Mouse (Mus musculus) neural tube, embryonic 11.5 days (tissue): ENCODE results near the gene Atf6b. TPM values are rescaled to one million over a fixed set of nuclear protein-coding genes. Genes with fewer than 3 reads are reported as not detected.

ENCODE experiments used
- ATAC-seq: fragments of 200-750 bp; cut with Nextera tagmentation; 2 replicates; pipeline ENCODE4 v1.8.0; 2017; ENCODE audit warnings: moderate number of reproducible peaks, mild to moderate bottlenecking, moderate TSS enrichment, moderate library complexity; ENCODE audit not compliant: insufficient read depth, low FRiP score, low TSS enrichment
- DNase-seq: peaks from one replicate; pipeline ENCODE4 v3.0.0-alpha.2; 2015; ENCODE audit warnings: low spot score
- H3K27ac ChIP-seq: fragments of 300-500 bp; sonication (generic); 2 replicates; pipeline ENCODE4 v1.5.1; 2014; ENCODE audit warnings: low read depth, mild to moderate bottlenecking, low read length
- H3K27me3 ChIP-seq: fragments of 300-500 bp; sonication (generic); 2 replicates; pipeline ENCODE4 v1.6.1; 2014; ENCODE audit warnings: mild to moderate bottlenecking, low read length, mixed read lengths; ENCODE audit not compliant: control insufficient read depth, insufficient read depth
- H3K36me3 ChIP-seq: fragments of 300-500 bp; sonication (generic); 2 replicates; pipeline ENCODE4 v1.6.1; 2014; ENCODE audit warnings: mild to moderate bottlenecking, low read length, moderate library complexity, mixed read lengths; ENCODE audit not compliant: control insufficient read depth, insufficient read depth
- H3K4me1 ChIP-seq: fragments of 300-500 bp; sonication (generic); 2 replicates; pipeline ENCODE4 v1.6.1; 2014; ENCODE audit warnings: low read length, mixed read lengths; ENCODE audit not compliant: control insufficient read depth, insufficient read depth
- H3K4me2 ChIP-seq: fragments of 300-500 bp; sonication (generic); 2 replicates; pipeline ENCODE4 v1.6.1; 2014; ENCODE audit warnings: low read depth, mild to moderate bottlenecking, moderate library complexity
- H3K4me3 ChIP-seq: fragments of 300-500 bp; sonication (generic); 2 replicates; pipeline ENCODE4 v1.5.1; 2014; ENCODE audit warnings: low read depth, low read length
- H3K9ac ChIP-seq: fragments of 300-500 bp; sonication (generic); 2 replicates; pipeline ENCODE4 v1.6.1; 2014; ENCODE audit warnings: mild to moderate bottlenecking, low read length
- H3K9me3 ChIP-seq: fragments of 300-500 bp; sonication (generic); 2 replicates; pipeline ENCODE4 v1.6.1; 2016; ENCODE audit warnings: low read length; ENCODE audit not compliant: control insufficient read depth
- WGBS: fragments of 180-500 bp; shearing (Covaris S2); extraction: QIAGEN DNeasy Blood & Tissue Kit; methylation state at CpG from one replicate; pipeline ENCODE4 v1.1.7; 2014; 5-methylcytosine and 5-hydroxymethylcytosine counted together
- polyA plus RNA-seq: library from polyadenylated mRNA; unstranded; fragments of >200 nt; fragmentation: Nextera tagmentation; extraction: Ambion mirVana; gene quantifications from 2 replicates; pipeline ENCODE4 v1.2.1, GENCODE M21; 2014

Gene Atf6b
- polyA plus RNA-seq, 1 experiment from 2014 or later = 88.4 TPM

DNA sequence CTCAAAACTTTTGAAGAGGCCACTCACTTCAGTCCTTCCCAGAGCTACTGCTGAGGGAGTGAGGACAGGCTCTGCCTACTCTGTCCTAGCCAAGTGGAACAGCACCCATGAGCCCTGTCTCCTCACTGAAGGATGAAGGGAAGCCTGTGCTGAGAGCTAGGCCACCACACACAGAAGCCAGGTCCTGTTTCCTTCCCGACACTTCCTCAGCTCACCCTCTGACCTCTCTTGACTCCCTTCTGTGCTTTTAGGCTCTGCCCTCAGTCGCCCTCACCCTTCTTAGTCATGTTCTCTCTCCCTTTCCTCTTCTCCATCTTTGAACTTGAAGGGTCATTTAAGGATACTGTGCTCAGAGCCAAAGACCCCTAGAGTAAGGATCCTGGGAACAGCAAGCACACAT is 10.3 kb downstream of the Atf6b start:
- Histone ChIP-seq H3K4me2 (no peak overlapping the region), H3K27me3 (peaks cover 11% of the 10 kb centered on the region), H3K27ac (no peak overlapping the region), H3K4me3 (no peak overlapping the region), H3K9me3 (no peaks in the 10 kb centered on the region), H3K4me1 (no peaks in the 10 kb centered on the region), H3K36me3 (peaks cover 10% of the 10 kb centered on the region; the same call in 1 of the 2 replicates), H3K9ac (no peak overlapping the region)
- WGBS = 50% methylated on average over 2 of the region's 2 CpGs
- ATAC-seq = no peak
- DNase-seq = no peak

DNA sequence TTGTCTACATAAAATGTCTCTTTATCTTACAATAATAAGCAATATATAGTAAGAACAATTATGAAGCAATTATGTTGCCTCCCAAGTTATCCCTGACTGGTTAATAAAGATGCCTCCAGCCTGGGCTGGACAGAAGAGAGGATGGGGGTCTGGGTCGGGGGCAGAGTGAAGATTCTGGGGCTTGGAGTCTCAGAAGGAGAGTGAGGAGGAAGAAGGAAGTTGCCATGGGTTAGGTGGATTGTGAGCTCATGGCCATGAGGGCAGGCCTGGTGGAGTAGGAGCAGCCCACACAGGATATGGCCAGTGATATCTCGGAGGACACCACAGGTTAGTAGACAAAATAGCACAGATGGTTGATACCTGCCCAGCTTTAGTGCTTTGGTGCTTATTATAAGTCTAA is 11.2 kb downstream of the Atf6b start:
- Histone ChIP-seq H3K27me3 (peaks cover 11% of the 10 kb centered on the region), H3K9me3 (no peaks in the 10 kb centered on the region), H3K4me3 (no peak overlapping the region), H3K9ac (no peak overlapping the region), H3K27ac (no peak overlapping the region), H3K36me3 (peaks cover 5% of the 10 kb centered on the region; the same call in 1 of the 2 replicates), H3K4me2 (no peak overlapping the region), H3K4me1 (no peaks in the 10 kb centered on the region)
- 83% methylated on average over 2 of the region's 2 CpGs for WGBS
- no peak for ATAC-seq
- no peak for DNase-seq

DNA sequence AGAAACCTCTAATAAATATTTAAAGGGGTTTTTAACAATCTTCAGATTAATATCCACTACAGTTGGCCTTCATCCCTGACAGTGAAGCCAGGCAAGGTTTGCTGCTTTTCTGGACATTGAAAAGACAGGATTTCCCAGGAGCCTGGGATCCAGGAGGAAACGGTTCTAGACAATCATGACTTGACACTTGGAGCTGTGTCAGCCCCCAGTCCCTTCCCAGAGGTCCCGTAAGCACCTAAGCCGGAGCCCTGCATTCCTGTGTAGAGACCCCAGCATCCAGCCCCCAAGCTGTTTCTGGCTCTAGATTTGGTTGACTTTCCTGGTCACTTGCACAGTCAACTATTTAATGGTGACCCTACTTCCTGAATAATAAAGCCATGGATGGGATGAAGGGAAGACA is 11.6 kb downstream of the Atf6b start:
- DNase-seq (no peak), ATAC-seq (no peak)
- 84% methylated on average over 3 of the region's 3 CpGs for WGBS
- Histone ChIP-seq H3K4me3 (no peak overlapping the region), H3K27ac (no peak overlapping the region), H3K4me2 (no peak overlapping the region), H3K9me3 (no peaks in the 10 kb centered on the region), H3K4me1 (no peaks in the 10 kb centered on the region), H3K27me3 (peaks cover 11% of the 10 kb centered on the region), H3K36me3 (peaks cover under 1% of the 10 kb centered on the region; the same call in 1 of the 2 replicates), H3K9ac (no peak overlapping the region)

DNA sequence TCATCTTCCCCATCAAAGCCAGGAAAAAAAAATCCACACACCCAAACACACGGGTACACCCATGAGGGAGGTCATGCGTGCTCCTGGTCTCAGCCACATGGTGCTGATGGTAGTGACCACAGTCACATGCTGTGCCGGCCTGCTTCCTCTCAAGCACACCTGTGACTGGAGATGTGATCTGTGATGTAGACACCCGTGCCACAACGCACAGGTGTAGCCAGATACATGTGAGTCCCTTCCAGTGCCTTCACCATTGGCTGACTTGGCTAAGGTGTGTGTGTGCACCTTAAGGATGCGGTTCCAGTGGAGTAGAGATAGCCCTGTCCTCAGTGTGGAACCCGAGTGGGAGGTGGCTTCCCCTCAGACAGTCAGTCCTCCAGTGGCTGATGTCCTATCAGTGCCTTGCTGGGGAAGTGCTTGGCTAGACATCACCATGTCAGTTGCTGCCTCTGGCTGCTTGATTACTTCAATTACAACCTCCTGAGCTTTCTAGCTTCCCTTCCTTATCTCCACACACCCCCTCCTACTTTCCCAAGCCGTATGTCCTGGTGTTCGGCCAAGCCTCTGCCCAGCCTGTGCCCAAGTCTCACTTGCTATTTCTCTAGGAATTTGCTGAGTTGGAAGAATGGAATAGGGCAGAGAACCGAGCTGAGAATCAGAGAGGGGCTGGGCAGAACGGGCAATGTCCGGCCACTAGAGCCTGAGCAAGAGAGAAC is 12.4 kb downstream of the Atf6b start:
- H3K4me1 ChIP-seq = no peaks in the 10 kb centered on the region
- no peaks in the 10 kb centered on the region for H3K36me3 ChIP-seq
- no peak overlapping the region for H3K4me3 ChIP-seq
- H3K27ac ChIP-seq = no peak overlapping the region
- 65% methylated on average over 12 of the region's 12 CpGs for WGBS
- peaks cover 11% of the 10 kb centered on the region for H3K27me3 ChIP-seq
- H3K4me2 ChIP-seq = no peak overlapping the region
- no peak for DNase-seq
- no peaks in the 10 kb centered on the region for H3K9me3 ChIP-seq
- H3K9ac ChIP-seq = no peak overlapping the region
- ATAC-seq = no peak

DNA sequence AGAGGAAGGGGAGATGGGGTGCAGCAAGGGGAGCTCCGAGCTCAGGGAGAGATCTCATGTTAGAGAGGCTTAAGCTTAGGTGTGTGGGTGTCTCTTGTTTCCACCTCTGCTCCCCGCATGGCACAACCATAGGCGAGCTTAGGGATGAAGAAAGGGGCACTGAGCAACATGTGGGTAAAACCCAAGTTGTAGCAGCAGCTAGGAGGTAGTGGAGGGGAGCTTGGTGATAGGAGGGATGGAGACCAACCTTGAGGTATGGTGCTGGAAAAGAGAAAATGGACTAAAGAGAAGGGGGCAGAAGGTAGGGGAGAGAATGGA is 12.9 kb downstream of the Atf6b start:
- Histone ChIP-seq H3K4me3 (no peak overlapping the region), H3K9me3 (no peaks in the 10 kb centered on the region), H3K36me3 (no peaks in the 10 kb centered on the region), H3K27ac (no peak overlapping the region), H3K4me1 (no peaks in the 10 kb centered on the region), H3K9ac (no peak overlapping the region), H3K4me2 (no peak overlapping the region), H3K27me3 (peaks cover 11% of the 10 kb centered on the region)
- ATAC-seq (no peak), DNase-seq (no peak)
- 64% methylated on average over 3 of the region's 3 CpGs for WGBS

DNA sequence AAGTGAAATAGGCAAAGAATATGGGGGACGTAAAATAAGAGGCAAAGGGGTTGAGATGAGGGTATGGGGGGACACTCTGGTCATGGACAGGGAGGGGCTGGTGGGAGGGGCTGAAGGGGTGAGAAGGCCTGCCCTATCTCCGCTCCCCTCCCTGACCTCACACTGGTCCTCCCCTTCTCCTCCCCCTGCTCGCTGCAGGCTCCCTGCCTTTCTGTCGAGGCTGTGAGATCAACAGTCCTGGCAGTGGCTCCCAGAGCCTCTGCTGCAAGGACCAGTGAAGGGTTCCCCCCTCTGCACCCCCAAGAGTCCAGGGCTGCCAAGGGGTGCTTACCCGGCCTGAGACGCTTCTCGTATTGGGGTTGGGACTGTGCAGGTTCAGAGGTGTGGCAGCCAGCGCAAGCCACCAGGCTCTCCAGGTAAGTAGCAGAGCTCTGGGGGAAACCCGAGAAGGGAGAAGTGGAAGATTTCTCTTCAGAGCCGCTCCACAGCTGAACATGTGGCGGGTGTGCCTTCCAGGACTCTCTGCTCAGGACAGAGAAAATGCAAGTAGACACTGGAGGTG is 13.4 kb downstream of the Atf6b start:
- no peak overlapping the region for H3K27ac ChIP-seq
- no peak overlapping the region for H3K4me2 ChIP-seq
- H3K9ac ChIP-seq = no peak overlapping the region
- DNase-seq = no peak
- 35% methylated on average over 11 of the region's 11 CpGs for WGBS
- no peak overlapping the region for H3K4me3 ChIP-seq
- no peaks in the 10 kb centered on the region for H3K9me3 ChIP-seq
- H3K27me3 ChIP-seq = peaks cover 11% of the 10 kb centered on the region
- no peaks in the 10 kb centered on the region for H3K36me3 ChIP-seq
- no peaks in the 10 kb centered on the region for H3K4me1 ChIP-seq
- ATAC-seq = no peak

DNA sequence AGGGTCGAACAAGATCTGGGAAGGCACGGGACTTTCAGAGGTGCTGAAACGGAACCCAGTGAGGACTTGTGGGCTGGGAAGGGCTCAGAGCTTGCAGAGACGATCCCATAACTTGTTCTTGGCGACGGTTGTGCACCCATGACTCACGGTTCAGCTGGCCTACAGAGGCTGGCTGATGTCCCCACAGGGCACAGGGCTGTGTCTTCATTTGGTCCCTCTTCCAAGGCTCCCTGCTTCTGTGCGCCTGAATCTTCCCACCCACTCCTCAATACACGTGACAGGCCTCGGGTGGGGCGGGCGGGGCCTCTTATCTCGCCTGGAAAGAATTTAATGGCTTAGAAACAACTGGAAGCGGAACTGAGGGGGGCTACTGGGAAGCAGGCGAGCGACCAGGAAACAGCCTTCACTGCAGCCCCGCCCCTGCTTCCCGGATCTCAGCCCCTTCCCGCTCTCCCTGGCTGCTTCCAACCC is 14.2 kb downstream of the Atf6b start:
- Histone ChIP-seq H3K27me3 (peaks cover 11% of the 10 kb centered on the region), H3K9ac (no peak overlapping the region), H3K4me1 (no peaks in the 10 kb centered on the region), H3K4me3 (no peak overlapping the region), H3K9me3 (no peaks in the 10 kb centered on the region), H3K27ac (no peak overlapping the region), H3K36me3 (no peaks in the 10 kb centered on the region), H3K4me2 (no peak overlapping the region)
- ATAC-seq (no peak), DNase-seq (no peak)
- WGBS = 9% methylated on average over 19 of the region's 19 CpGs

DNA sequence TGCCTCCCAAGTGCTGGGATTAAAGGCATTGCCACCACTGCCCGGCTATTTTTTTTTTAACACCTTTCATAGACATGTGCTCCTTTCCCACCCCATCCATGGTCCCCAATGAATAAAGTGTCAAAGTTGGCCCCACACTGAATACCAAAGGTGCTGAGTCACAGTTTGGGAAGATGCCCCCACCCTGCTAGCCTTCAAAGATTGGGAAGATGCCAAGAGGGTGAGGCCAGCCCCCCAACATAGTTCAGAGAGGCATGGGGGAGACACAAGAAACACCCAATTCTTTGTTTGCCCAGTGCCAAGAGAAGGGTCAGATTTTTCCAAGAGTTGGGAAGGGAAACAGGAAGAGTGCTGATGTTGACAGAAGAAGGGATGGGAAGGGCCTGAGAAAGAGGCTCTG is 15.5 kb downstream of the Atf6b start:
- H3K36me3 ChIP-seq = no peaks in the 10 kb centered on the region
- H3K27me3 ChIP-seq = peaks cover 11% of the 10 kb centered on the region
- ATAC-seq = no peak
- H3K4me2 ChIP-seq = no peak overlapping the region
- H3K9me3 ChIP-seq = no peaks in the 10 kb centered on the region
- H3K4me3 ChIP-seq = no peak overlapping the region
- no peak for DNase-seq
- H3K9ac ChIP-seq = no peak overlapping the region
- no peak overlapping the region for H3K27ac ChIP-seq
- 81% methylated on average over 1 of the region's 1 CpGs for WGBS
- H3K4me1 ChIP-seq = no peaks in the 10 kb centered on the region

DNA sequence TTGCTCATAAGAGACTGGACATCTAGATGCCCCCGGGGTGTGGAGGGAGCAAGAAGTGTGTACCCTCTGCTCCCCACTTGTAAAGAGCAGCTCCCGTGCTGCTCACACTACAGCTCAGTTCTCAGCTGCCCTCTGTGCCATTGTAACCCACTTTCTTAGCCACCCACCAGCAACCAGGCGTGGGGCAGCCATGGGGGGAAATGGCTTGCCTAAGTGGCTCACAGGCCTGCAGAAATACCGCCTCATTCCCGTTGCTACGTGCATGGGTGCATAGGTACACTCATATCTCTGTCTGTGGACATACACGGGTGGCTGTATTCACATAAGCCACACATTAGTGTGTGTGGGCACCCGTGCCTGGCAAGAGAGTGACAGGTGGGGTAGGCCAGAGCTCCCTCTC is 16.0 kb downstream of the Atf6b start:
- no peak overlapping the region for H3K4me3 ChIP-seq
- no peaks in the 10 kb centered on the region for H3K36me3 ChIP-seq
- ATAC-seq (no peak), DNase-seq (no peak)
- no peak overlapping the region for H3K9ac ChIP-seq
- H3K4me1 ChIP-seq = no peaks in the 10 kb centered on the region
- WGBS = 84% methylated on average over 8 of the region's 8 CpGs
- peaks cover 11% of the 10 kb centered on the region for H3K27me3 ChIP-seq
- H3K9me3 ChIP-seq = no peaks in the 10 kb centered on the region
- H3K4me2 ChIP-seq = no peak overlapping the region
- no peak overlapping the region for H3K27ac ChIP-seq
